Mouse (Mus musculus): ENCODE results near the gene Itih2. TPM values are rescaled to one million over a fixed set of nuclear protein-coding genes. Genes with fewer than 3 reads are reported as not detected.

Gene Itih2
- total RNA-seq, 2 experiments from 2014 or later = 1.9 to 3.6 TPM

- no peak for DNase-seq (ENCODE audit: low spot score in 2 of 2)
- intact Hi-C loops (cut with DNase I) = no loop called here
Observed at GRCm38 (mm10) chr2:10126122-10126521, 5.1 kb downstream of the Itih2 start.

- no peak for DNase-seq (ENCODE audit: low spot score in 2 of 2)
- intact Hi-C loops (cut with DNase I) = no loop called here
Observed at GRCm38 (mm10) chr2:10121826-10122225, 9.4 kb downstream of the Itih2 start.

- intact Hi-C loops (cut with DNase I) = no loop called here
- DNase-seq (ENCODE audit: low spot score in 2 of 2) = no peak
Observed at GRCm38 (mm10) chr2:10119276-10119675, 11.9 kb downstream of the Itih2 start.

GRCm38 (mm10) chr2:10118751-10119150 lies 12.4 kb downstream of the Itih2 start:
- intact Hi-C loops (cut with DNase I) = no loop called here
- DNase-seq (ENCODE audit: low spot score in 2 of 2) = no peak

GRCm38 (mm10) chr2:10108535-10109189 lies 22.5 kb downstream of the Itih2 start:
- intact Hi-C loops (cut with DNase I) = no loop called here

DNA sequence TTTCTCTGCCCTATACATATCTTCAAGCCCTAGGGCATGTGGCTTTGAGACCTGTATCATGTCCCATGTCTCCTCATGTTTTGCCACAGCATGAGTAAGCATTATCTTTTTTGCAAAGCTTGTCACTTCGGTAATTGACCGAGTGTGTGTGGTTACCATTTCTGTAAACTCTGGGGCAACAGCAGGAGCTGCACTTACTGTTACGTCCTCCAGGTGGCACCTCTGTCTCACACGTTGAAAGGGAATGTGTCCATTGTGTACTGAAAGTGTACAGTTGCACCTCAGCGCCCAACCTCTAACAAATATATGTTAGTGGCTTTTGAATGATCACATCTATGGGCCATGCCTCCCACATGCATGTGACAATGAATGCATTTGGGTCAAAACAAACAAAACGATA lies 30.0 kb downstream of the Itih2 start:
- intact Hi-C loops (cut with DNase I) = loop anchor here (1.0 to 2.0 kb wide), 2 partner anchors 42 to 187 kb away; no protein-coding TSS in a partner anchor
- DNase-seq (ENCODE audit: low spot score in 2 of 2) = peak; percentile 40 to 43

More at GRCm38 (mm10) chr2:10108535-10109189, 22.5 kb downstream of the Itih2 start:
- no peak for DNase-seq (ENCODE audit: low spot score in 2 of 2)

- no peak for DNase-seq (ENCODE audit: low spot score in 2 of 2)
- intact Hi-C loops (cut with DNase I) = loop anchor here (2.0 kb wide), 1 partner anchor 42 kb away; no protein-coding TSS in a partner anchor
Observed at GRCm38 (mm10) chr2:10100471-10100870, 30.7 kb downstream of the Itih2 start.

GRCm38 (mm10) chr2:10098598-10099215 lies 32.5 kb downstream of the Itih2 start:
- DNase-seq (ENCODE audit: low spot score in 2 of 2) = peak; percentile 32 to 35
- intact Hi-C loops (cut with DNase I) = no loop called here

DNA sequence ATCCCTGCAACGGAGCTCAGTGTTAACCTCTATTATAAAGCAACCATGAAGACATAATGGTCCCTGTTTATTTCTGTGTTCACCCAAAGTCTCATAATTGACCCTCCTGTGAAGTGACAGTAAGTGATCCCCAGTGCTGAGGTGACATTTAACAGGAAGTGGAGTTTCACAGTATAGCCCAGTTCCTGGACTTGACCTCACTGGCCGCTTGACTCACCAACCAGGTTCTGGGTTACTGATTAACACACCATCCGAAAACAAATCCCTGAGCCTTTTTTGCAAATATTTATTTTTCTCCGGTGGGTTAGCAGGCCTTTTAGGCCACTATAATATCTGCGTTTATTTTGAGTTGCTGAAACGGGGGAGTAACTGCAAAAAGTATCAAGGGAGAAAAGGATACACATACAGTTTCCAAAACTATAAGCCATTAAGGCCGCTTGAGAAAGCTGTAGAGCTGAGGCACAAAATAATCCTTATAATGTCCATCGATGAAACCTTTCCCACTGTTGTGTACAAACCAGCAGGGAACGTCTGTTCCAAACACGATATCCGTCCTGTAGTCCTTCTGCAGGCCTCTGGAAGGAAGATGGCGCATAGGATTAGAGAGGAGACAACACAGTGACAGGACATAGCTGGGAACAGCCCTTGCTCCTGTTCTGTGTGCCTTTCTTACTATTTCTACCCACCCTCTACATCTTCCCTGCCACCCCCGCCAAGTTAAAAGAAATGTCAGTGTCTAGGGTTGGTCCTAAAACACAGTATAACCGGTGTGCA lies 36.7 kb downstream of the Itih2 start:
- no peak for DNase-seq (ENCODE audit: low spot score in 2 of 2)
- intact Hi-C loops (cut with DNase I) = no loop called here

GRCm38 (mm10) chr2:10087256-10087850 lies 43.8 kb downstream of the Itih2 start:
- intact Hi-C loops (cut with DNase I) = no loop called here
- no peak for DNase-seq (ENCODE audit: low spot score in 2 of 2)

- intact Hi-C loops (cut with DNase I) = no loop called here
- DNase-seq (ENCODE audit: low spot score in 2 of 2) = no peak
Observed at GRCm38 (mm10) chr2:10082737-10083136, 48.5 kb downstream of the Itih2 start.

- no peak for DNase-seq (ENCODE audit: low spot score in 2 of 2)
- intact Hi-C loops (cut with DNase I) = no loop called here
Observed at GRCm38 (mm10) chr2:10081453-10082080, 49.6 kb downstream of the Itih2 start.

DNA sequence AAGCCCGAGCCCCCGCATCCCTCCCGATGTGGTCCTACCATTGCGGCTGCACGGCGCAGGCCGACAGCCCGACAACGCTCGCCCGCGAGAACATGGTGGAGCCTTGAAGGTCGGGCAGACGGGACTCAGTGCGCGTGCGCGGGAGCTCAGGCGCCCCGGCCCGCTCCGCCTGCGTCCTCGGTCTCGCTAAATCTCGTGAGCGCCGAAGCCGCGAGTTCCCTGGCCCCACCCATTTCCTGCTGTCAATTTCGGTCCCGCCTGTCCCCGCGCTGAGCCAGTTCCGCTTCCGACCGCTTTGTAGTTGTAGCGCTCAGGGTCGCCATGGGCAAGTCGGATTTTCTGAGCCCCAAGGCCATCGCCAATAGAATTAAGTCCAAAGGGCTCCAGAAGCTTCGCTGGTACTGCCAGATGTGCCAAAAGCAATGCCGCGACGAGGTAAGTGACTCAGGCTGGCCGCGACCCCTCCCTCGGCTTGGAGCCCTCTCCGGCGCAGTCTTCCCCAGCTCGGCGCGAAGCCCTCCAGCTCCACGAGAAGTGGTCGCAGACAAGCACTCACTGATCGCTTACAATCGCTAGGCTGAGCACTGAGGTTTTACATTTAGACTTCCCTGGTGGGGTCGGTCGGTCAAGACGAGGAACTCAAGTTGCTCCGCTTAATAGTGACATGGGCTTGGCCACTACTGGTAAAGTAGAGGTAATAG lies 50.7 kb downstream of the Itih2 start, which contains the start of the genes Atp5c1 and Kin:
Atp5c1 (minus strand) TSS at position 201 of the 701 bp plus-strand sequence.
Kin (plus strand) TSS at position 284 of the 701 bp plus-strand sequence.
- intact Hi-C loops (cut with DNase I) = no loop called here
- DNase-seq (ENCODE audit: low spot score in 2 of 2) = peak; percentile 97

DNA sequence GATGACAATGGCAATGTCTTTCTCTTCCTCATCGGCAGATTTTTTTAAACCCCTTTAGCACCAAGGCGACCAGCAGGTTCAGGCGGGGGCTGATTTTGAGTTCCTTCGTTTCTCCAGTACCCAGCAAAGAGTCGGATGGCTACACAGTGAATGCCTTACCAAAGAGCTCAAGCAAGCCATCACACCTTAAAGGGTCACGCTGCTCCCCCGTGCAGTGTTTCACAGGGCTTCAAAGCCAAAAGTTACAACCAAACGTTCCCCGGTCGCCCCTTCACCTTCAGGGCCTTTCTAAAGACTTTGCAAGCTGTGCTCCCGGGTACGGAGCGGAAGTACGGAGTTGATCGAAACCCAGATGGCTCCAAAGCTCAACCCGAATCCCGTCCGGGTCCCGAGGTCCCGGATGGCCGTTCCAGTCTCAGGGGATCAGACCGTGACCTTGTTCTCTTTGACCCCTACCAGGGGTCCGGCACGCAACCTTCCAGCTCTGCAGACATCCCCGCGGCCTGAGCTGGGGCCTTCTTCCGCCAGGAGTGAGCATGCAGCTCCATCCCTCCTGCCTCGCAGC lies 51.4 kb downstream of the Itih2 start:
- intact Hi-C loops (cut with DNase I) = no loop called here

DNA sequence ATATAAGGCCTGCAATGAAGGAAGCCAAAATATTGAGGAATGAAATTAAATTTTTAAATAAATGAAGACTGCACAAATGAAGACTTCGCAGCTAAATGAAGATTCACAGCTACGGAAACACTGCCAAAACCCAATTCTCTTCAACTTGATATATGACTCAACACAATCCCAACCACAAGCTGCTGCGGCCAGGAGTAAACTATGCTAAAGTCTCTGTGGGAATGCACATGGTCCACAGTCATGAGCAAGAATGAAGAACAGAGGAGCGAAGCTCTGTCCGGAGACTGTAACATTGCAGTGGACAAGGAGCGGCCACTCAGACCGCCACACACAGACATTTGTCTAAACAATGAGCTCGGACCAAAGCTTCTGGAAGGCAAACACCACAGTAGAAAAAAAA lies 54.5 kb downstream of the Itih2 start:
- intact Hi-C loops (cut with DNase I) = no loop called here
- DNase-seq (ENCODE audit: low spot score in 2 of 2) = no peak

More for the DNA sequence above, 51.4 kb downstream of the Itih2 start:
- DNase-seq (ENCODE audit: low spot score in 2 of 2) = no peak

DNA sequence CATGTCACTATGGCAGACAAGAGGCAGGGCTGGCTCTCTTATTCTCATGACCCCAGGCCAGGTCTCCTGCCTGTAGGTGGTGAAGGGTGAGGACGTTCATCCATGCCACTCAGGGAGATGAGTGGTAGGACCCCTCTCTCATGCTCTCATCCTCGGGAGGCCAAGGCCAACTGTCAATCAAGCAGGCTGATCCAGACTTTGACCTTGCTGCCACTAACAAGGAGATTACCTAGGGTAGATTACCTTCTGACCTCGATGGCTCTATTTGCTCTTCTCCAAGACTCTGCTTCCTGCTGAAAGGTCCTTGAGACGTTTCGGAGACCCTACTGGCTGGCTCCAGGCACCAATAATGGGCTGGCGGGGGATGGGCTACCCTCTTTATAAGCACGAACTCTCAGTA lies 56.7 kb downstream of the Itih2 start:
- DNase-seq (ENCODE audit: low spot score in 2 of 2) = no peak
- intact Hi-C loops (cut with DNase I) = no loop called here

- intact Hi-C loops (cut with DNase I) = no loop called here
- no peak for DNase-seq (ENCODE audit: low spot score in 2 of 2)
Observed at GRCm38 (mm10) chr2:10071751-10072150, 59.4 kb downstream of the Itih2 start.

- intact Hi-C loops (cut with DNase I) = no loop called here
- DNase-seq (ENCODE audit: low spot score in 2 of 2) = no peak
Observed at GRCm38 (mm10) chr2:10058836-10059235, 72.4 kb downstream of the Itih2 start.

GRCm38 (mm10) chr2:10051996-10052395 lies 79.2 kb downstream of the Itih2 start:
- intact Hi-C loops (cut with DNase I) = no loop called here
- DNase-seq (ENCODE audit: low spot score in 2 of 2) = no peak

Measured in left cerebral cortex, postnatal 36 days (tissue).